Mouse (Mus musculus) MEL (cell line): Measurements from ENCODE around the gene Rpusd4.

Source experiments
- CHD2 ChIP-seq: IDR thresholded peaks from 2 replicates; pipeline ENCODE4 v1.6.1; 2011; ENCODE audit warnings: low read length, improper control_type of control experiment
- CTCF ChIP-seq, 3 experiments: IDR thresholded peaks in 2 of 3; conservative IDR thresholded peaks in 1 of 3; 2 replicates each; pipeline ENCODE4 v1.5.1; 2011 to 2012; ENCODE audit warnings: low read length in 3 of 3, low read depth in 2 of 3, mild to moderate bottlenecking in 2 of 3, improper control_type of control experiment in 1 of 3, inconsistent platforms in 1 of 3, mixed read lengths in 1 of 3, moderate library complexity in 1 of 3; ENCODE audit not compliant: control insufficient read depth in 1 of 3, insufficient read depth in 1 of 3, poor library complexity in 1 of 3, severe bottlenecking in 1 of 3
- GATA1 ChIP-seq: IDR thresholded peaks from 2 replicates; pipeline ENCODE4 v1.6.1; 2011; ENCODE audit warnings: low read depth, low read length, improper control_type of control experiment
- JUND ChIP-seq: IDR thresholded peaks from 2 replicates; pipeline ENCODE4 v1.6.1; 2011; ENCODE audit warnings: low read depth, mild to moderate bottlenecking, improper control_type of control experiment, low read length
- KAT2A ChIP-seq: conservative IDR thresholded peaks from 2 replicates; pipeline ENCODE4 v1.6.1; 2012; ENCODE audit warnings: low read depth, low read length, improper control_type of control experiment, inconsistent platforms
- POLR2AphosphoS2 ChIP-seq: IDR thresholded peaks from 2 replicates; pipeline ENCODE4 v1.6.1; 2011; ENCODE audit warnings: low read length, improper control_type of control experiment
- RAD21 ChIP-seq: IDR thresholded peaks from 2 replicates; pipeline ENCODE4 v1.6.1; 2011; ENCODE audit warnings: mild to moderate bottlenecking, low read depth, low read length, improper control_type of control experiment
- SIN3A ChIP-seq: IDR thresholded peaks from 2 replicates; pipeline ENCODE4 v1.6.1; 2012; ENCODE audit warnings: low read length, improper control_type of control experiment, inconsistent platforms
- TAL1 ChIP-seq: IDR thresholded peaks from 2 replicates; pipeline ENCODE4 v1.6.1; 2012; ENCODE audit warnings: mild to moderate bottlenecking, inconsistent platforms, low read length, moderate library complexity, mixed read lengths
- TBP ChIP-seq: IDR thresholded peaks from 2 replicates; pipeline ENCODE4 v1.8.0; 2011; ENCODE audit warnings: low read depth, low read length, improper control_type of control experiment
- USF1 ChIP-seq: IDR thresholded peaks from 2 replicates; pipeline ENCODE4 v1.6.1; 2014; ENCODE audit warnings: low read depth, mild to moderate bottlenecking, inconsistent platforms, low read length, improper control_type of control experiment, moderate library complexity
- ZC3H11A ChIP-seq: IDR thresholded peaks from 2 replicates; pipeline ENCODE4 v1.6.1; 2012; ENCODE audit warnings: low read depth, mild to moderate bottlenecking, inconsistent platforms, low read length, improper control_type of control experiment

GRCm38 (mm10) chr9:35228671-35229070 is 39.0 kb upstream of the Rpusd4 start:
- no peak for TF ChIP-seq TAL1
- no peak for TF ChIP-seq SIN3A
- TF ChIP-seq JUND = no peak
- no peak for TF ChIP-seq CTCF (IDR thresholded peaks at IDR 0.05 in 2 of 3, conservative IDR thresholded peaks at IDR 0.05 in 1 of 3; ENCODE audit: control insufficient read depth in 1 of 3, insufficient read depth in 1 of 3, low read depth in 2 of 3, low read length in 3 of 3, poor library complexity in 1 of 3, severe bottlenecking in 1 of 3)
- no peak for TF ChIP-seq RAD21
- TF ChIP-seq ZC3H11A = no peak
- TF ChIP-seq TBP = no peak
- TF ChIP-seq CHD2 = no peak
- TF ChIP-seq POLR2AphosphoS2 = no peak
- no peak for TF ChIP-seq GATA1
- TF ChIP-seq KAT2A = no peak
- TF ChIP-seq USF1 = no peak
